Mouse (Mus musculus) heart, postnatal 0 days (tissue): ENCODE measurements around the gene Gm9964.

Experiments
- CTCF ChIP-seq: IDR thresholded peaks from 2 replicates; pipeline ENCODE4 v1.5.1; 2016; ENCODE audit warnings: antibody characterized with exemption, control low read depth, low read depth
- EP300 ChIP-seq: IDR thresholded peaks from 2 replicates; pipeline ENCODE4 v1.6.1; 2016; ENCODE audit warnings: antibody characterized with exemption, low read depth

DNA sequence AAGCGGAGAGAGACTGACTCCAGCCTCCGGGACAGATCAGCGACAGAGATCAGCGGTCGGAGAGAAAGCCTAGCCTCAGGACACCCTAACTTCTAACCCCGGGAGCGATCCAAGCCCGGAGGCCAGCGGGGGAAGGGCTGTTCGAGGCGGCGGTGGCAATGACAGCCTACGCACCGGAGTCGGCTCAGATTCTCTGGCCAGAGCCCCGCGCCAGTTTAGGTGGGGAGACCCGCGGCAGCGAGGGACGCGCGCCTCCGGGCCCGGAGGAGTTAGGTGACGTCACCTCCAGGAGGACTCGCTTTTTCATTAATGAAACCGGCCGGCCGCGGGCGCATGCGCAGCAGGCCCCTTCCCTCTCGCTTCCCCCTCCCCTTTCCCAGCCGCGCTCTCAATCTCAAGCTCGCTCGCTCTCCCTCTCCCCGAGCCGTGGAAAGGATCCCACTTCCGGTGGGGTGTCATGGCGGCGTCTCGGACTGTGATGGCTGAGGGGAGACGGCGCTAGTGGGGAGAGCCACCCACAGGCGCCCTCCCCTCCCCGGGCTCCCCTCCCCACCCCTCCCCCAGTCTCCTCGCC, 42.6 kb upstream of the Gm9964 start, which contains the start of gene Nf1:
- TF ChIP-seq CTCF = no peak
- no peak for TF ChIP-seq EP300
